Mouse (Mus musculus) brain, embryonic 14.5 days (tissue): Measurements from ENCODE around the gene Actg1.

Source experiments
- CTCF ChIP-seq: fragments of 200-500 bp; IDR thresholded peaks from 2 replicates; pipeline ENCODE4 v1.5.1; 2012; ENCODE audit warnings: inconsistent platforms, mild to moderate bottlenecking, moderate library complexity, borderline replicate concordance; ENCODE audit not compliant: insufficient read depth, insufficient read length; ENCODE audit errors: extremely low read depth
- POLR2A ChIP-seq: fragments of 200-500 bp; IDR thresholded peaks from 2 replicates; pipeline ENCODE4 v1.6.1; 2012; ENCODE audit warnings: mild to moderate bottlenecking, inconsistent platforms, borderline replicate concordance; ENCODE audit not compliant: poor library complexity, insufficient read depth, insufficient read length, severe bottlenecking; ENCODE audit errors: extremely low read depth

DNA sequence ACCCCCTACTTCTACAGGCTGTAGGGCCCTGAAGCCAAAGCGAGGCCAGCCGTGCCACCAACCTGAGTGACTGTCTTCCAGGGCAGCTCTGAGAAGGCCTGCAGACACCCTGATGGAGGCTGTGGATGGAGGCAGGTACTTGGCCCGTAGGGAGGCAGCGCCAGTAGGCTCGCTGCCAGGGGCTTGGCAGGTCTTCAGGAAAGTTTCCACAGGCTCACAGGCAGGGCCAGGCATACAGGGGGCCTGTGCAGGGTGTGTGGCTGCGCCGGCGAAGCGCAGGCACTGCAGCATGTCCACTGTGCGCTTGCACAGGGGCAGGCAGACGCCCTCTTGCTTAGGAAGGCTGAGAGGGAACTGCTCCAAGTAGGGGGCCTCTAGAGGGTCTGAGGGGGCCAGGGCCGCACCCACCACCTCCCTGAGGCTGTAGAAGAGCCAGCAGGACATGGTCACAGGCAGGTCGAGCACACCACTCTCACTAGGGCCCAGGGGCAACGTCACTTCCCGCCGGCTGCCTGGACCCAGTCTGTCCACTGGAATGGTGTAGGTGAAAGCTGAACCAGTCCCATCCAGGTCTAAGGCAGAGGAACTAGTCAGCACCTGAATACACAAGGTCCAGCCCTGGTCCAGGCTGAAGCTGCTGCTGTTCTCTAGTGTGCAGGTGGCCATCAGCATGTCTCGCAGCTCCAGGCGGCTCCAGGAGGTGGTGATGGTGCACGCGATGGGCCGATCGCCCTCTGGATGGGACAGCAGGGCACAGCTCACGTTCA lies 25.7 kb upstream of the Actg1 start:
- no peak for TF ChIP-seq CTCF
- no peak for TF ChIP-seq POLR2A
